Mouse (Mus musculus) mature B cell (primary cell): ENCODE data around the gene Polk.

ENCODE experiments used
- in situ Hi-C: fragments of 300-500 bp; cut with MboI; formaldehyde crosslinking; loops from 2 replicates; pipeline ENCODE4 v1.14.3; 2019

Gene Polk

DNA sequence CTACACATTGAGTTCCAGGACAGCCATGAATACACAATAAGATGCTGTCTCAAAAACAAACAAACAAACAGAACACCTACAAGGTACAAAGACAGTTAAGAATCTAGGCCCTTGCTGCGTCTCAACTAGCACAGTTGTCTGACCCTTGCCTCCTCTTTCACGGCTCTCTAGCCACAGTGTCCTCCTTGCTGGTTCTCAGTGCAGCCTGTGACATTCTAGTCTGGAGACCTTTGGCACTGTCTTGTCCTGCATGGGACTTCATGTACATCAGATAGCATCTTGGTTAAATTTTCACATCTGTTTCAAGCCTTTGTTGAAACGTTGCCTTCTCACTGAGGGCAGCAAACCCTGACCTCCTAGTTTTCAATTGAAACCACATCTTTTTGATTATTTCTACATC lies 13.6 kb downstream of the Polk start:
- in situ Hi-C loops: no loop called here

GRCm38 (mm10) chr13:96527856-96528255 lies 14.5 kb downstream of the Polk start:
- in situ Hi-C loops: no loop called here

- in situ Hi-C loops: no loop called here
Observed at GRCm38 (mm10) chr13:96527022-96527421, 15.4 kb downstream of the Polk start.

DNA sequence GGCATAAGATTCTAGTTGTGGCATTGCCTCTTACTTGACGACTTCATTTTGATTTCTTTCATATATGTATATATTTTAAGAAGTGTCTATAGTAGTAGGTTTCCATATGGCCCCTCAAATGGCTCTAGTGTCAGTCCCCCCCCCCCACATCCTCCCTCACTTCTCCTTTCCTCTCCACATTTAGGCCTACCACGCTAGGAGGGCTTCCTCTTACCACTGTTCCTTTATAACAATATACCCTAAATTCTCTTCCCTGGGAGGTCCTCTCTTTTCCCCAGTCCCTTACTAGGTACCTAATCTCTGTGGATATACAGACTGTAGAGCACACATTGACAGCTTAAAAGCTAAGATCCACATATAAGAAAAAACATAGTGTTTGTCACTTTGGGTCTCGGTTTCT lies 21.1 kb downstream of the Polk start:
- in situ Hi-C loops: no loop called here

DNA sequence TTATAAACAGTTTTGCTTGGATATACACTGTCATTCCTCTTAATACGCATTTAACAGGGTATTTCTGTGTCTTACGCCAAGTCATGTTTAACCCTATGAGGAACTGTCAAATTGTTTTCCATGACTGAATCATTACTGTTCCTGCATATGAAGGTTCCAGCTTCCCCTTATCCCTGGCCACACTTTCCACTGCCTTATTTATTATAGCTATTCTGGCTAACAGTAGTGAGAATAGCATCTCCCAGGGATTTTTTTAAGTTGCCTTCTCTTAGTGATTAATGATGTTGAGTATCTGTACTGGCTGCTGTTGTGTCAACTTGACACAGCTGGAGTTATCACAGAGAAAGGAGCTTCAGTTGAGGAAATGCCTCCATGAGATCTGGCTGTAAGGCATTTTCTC lies 25.0 kb downstream of the Polk start:
- in situ Hi-C loops: no loop called here

- in situ Hi-C loops: no loop called here
Observed at GRCm38 (mm10) chr13:96516249-96516648, 26.1 kb downstream of the Polk start.

DNA sequence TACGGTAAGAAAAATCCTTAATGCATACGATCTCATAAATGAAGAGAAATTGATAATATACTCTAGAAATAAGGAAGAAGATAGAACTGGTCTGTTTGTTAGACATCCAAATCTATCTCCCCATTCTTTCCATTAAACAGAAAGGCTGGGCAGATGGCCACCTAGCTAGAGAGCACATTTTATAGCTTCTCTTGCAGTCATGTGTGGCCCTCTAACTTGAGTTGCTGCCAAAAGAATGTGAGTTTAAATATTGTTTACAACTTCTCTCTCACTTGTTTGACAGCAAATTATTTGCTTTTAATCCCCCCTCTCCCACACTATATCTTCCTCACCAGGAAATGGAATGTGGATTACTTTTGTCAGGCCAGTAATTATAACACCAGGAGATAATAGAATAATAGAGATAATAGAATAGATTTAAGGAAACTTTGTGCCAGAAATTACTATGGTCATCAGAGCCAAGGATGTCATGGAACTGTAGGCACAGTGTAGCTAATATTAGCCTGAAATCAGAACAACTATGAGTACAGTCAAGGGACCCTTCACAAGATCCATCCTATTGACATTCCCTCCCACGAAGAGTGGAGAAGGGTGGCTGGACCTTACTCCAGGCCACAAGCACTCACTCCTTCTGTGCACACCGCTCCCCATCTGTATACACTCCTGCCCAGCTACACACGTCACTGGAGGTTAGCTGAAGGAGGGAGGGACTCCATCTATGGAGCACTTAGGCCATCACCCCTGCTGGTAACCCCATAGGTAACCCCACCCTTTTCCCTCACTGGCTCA lies 28.0 kb downstream of the Polk start:
- in situ Hi-C loops: no loop called here

DNA sequence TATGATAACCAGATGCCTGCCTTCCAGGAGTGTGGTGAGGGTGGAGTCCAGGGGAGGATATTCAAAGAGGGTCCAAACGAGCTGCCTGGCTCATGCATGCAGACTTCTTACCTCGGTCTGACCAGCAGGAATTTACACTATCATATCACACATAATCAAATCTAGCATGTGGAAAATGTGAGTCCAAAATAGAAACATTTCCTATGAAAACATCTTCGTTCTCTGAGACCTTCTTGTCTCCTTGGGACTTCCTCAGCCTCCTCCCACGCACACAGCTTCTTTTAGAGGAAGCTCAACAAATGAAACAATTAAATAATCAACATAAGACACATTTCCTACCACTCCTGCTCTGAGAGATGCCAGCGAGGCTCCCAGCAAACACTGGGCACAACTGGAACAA lies 30.5 kb downstream of the Polk start:
- in situ Hi-C loops: no loop called here

GRCm38 (mm10) chr13:96511262-96511661 lies 31.1 kb downstream of the Polk start:
- in situ Hi-C loops: no loop called here

GRCm38 (mm10) chr13:96510635-96511034 lies 31.7 kb downstream of the Polk start:
- in situ Hi-C loops: no loop called here

DNA sequence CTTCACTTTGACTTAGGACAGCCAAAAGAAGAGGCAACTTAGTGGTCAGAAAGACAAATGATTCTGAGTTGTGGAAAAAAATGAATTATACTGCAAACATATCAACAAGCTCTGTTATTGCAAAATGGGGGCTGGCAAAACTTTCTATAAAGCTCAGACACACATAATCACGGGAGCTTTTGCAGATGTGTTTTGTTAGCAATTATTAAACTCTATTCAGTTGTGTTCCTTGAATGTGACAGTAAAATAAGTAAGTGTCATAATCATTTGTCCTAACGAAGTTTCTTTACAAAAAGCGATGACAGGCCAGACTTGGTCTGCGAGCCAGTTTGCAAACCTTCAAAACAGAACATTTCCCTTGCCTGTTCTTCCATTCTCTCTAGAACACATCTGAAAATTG lies 34.8 kb downstream of the Polk start:
- in situ Hi-C loops: no loop called here

GRCm38 (mm10) chr13:96506313-96506712 lies 36.1 kb downstream of the Polk start:
- in situ Hi-C loops: no loop called here

DNA sequence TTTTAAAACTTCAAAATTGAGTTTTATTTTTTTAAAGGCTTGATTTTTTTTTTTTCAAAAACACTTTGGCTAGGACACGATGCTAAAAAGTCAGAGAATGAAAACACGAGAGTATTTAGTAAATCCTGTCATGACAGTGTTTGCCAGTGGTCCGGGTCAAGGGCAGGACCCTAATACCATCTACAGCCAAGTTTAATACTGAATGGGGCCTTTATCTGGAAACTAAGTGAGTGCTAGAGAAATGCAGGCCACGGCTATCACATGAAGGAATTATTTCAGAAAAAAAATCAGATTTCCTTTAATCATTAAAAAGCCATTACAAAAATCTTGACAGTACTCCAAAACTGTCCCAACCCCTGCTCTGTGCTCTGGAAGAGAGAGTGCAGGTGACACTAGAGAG lies 36.7 kb downstream of the Polk start:
- in situ Hi-C loops: no loop called here

DNA sequence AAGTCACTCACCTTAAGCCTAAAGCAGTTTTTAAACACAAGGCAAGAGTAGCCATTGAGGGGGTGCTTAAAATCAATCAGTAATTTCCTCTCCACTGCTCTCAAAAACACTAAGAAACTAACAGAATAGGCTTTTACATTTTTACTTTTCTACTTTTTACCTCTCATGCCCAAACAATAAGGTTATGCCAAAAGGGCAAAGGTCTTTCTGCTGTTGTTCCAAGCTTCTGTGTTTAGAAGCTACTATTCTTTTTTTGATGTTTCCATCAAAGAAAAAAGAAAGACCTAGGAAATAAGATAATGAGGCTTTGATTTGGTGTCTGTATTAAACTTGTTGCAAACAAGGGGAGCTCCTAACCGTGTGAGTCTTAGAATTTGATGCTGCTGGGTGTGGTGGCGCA lies 42.5 kb downstream of the Polk start:
- in situ Hi-C loops: no loop called here

DNA sequence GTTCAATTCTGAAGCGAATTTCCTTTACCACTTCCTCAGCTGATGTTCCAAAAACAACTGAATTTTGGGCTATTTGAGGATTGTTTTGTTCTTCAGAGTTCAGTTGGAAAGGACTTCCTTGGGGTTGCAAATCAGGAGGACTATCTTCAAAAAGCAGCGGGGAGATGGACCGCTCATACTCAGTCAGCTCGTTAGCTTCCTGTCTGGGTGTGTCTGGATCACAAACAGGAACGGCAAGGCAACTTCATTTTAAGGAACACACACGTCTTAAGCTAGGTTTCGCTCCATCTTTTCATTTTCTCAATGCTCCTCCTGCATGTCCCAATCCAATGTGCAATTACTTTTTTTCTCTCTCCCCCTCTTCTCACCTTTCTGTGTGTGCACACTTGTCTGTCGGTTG lies 45.7 kb downstream of the Polk start:
- in situ Hi-C loops: no loop called here

DNA sequence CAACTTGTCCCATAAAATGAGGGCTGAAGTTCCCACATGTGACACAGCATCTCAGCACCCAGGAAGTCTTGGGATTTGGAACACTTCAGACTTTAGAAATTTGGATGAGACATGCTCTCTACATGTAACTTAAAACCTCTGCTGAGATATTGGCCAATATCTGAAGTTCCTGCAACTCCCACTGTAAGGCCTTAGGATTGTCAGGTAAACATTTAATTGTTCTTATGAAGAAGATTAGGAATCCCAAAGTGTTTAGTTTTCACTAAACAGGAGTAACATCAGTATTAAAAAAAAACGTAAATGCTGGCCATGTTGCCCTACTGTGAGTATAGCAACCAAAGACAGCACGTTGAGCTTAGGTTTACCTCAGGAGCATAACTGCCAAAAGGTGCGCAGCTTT lies 51.9 kb downstream of the Polk start, which contains the start of gene Gm17622:
Gene Gm17622 (plus strand): TSS at position 301 of the 400 bp plus-strand sequence.
- in situ Hi-C loops: no loop called here

DNA sequence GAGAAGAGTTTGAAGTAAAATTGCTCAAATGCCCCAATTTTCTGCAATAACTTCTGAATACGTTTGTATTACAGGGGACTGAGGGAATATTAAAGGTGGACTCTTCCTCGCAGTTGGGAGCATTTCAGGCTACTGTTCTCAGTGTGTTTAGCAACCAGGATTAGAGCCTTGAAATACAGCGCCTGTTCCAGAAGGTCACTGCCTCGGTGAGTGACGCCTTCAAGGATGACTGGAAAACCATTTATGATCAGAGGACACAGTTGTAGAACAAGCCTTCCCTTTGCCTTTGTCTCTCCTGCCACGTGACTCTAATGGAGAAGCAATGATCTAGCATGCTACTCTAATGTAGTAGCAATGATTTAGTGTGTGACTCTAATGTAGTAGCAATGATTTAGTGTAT lies 54.4 kb downstream of the Polk start:
- in situ Hi-C loops: no loop called here

GRCm38 (mm10) chr13:96487230-96487629 lies 55.1 kb downstream of the Polk start:
- in situ Hi-C loops: no loop called here

DNA sequence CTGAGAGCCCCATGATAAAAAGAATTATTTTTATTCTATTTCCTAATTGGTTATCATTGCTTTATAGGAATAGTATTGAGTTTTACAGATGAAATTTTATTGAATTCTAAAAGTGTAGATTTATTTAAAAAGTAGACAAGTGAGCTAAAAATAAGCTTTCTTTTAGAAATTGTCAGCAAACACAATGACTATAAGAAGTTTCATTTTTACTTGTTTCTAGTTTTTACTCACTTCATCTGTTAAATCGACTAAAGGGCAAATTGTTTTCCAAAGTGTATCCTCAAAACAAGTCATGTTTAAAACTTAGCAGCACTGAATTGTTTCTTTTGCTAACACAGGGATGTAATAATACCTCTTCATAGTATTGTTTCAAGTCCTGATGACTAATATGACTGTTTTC lies 63.4 kb downstream of the Polk start:
- in situ Hi-C loops: no loop called here

DNA sequence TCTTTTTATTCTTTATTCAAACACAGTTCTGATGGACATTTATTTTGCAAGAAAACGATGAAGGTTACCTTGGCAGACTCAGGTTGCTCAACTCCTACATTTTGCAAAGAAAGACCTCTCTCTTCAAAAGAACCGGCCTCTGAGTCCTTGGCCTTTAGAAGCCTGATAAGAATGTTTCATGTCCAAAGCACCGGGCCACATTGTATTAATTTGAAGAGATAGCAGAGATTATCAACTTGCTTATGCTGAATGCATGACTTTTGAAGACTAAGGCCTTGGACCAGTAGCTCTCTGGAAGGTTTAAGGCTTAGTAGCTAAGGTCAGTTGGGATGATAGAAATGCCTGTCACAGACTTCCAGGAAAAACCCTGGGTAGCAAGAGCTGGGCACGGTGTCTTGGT lies 65.2 kb downstream of the Polk start:
- in situ Hi-C loops: no loop called here

GRCm38 (mm10) chr13:96470957-96471356 lies 71.4 kb downstream of the Polk start, which contains the start of gene Ankdd1b:
Gene Ankdd1b (minus strand): TSS chr13:96471198.
- in situ Hi-C loops: no loop called here

DNA sequence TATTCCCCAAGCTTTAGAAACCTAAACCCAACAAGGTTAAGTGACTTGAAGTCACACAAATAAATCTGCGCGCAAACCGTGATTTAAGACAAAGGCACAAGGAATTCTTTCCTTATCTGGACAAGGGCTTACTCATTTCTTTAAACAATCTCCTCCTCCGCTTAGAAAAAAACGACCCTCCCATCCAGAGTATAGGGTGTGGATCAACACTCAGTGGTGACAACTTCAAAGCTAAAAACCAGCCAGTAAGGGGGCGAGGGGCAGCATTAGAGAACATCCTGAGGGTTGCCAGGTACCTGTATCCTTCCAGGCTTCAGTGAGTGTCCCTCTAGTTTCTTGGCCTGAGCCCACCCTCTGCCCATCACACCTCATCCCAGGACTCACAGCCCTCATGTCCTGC lies 71.8 kb downstream of the Polk start:
- in situ Hi-C loops: no loop called here

DNA sequence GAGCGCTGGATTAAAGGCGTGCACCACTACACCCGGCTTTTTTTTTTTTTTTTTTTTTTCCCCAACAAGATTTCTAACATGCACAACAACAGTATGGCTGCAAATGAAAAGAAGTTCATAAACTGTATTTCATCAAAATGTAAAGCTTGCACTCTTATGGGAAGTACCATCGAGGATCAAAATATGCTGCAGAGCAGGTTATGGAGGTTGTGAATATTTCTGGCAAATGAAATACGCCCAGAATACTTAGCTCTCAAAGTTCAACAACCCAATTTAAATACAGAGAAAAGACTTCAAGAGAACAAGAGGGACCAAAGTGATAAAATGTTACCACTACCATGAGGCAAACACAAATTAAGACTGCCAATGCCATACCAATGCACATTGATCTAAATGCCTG lies 73.7 kb downstream of the Polk start:
- in situ Hi-C loops: no loop called here

DNA sequence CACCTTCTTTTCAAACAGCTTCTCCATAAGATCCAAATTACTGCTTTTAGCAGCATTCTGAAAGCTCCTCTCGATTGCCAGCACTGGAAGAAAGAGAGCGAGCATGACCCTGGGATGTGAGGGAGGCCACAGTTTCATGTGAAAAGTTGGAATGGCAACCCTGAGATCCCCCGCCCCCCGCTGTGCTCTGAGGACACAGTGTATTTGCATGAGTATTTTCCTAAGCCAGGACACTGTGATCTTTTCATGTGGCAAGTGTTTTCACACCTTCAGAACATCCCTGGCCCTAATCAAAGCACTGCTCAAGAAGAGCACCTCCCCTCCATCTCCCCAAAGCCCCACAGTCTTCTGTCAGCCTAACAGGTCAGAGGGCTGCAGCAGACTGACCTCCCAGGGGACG lies 77.1 kb downstream of the Polk start:
- in situ Hi-C loops: no loop called here
